Mouse (Mus musculus) testis, adult 2 months (tissue): ENCODE data around the gene B4galnt2. TPM values are rescaled to one million over a fixed set of nuclear protein-coding genes. Genes with fewer than 3 reads are reported as not detected.

Experiments
- H3K27ac ChIP-seq: fragments of 200-500 bp; 2 replicates; pipeline ENCODE4 v1.5.1; 2012; ENCODE audit warnings: low read depth, low read length; ENCODE audit not compliant: control insufficient read depth, insufficient read depth
- H3K27me3 ChIP-seq: fragments of 200-500 bp; 2 replicates; pipeline ENCODE4 v1.6.1; 2012; ENCODE audit warnings: mild to moderate bottlenecking, low read length, moderate library complexity; ENCODE audit not compliant: control insufficient read depth, insufficient read depth
- H3K36me3 ChIP-seq: fragments of 200-500 bp; 2 replicates; pipeline ENCODE4 v1.6.1; 2012; ENCODE audit warnings: mild to moderate bottlenecking, low read length; ENCODE audit not compliant: control insufficient read depth, insufficient read depth
- H3K4me1 ChIP-seq: fragments of 200-500 bp; 2 replicates; pipeline ENCODE4 v1.6.1; 2012; ENCODE audit warnings: low read length; ENCODE audit not compliant: control insufficient read depth, insufficient read depth
- H3K4me3 ChIP-seq: fragments of 200-500 bp; 2 replicates; pipeline ENCODE4 v1.5.1; 2012; ENCODE audit warnings: low read depth, mild to moderate bottlenecking, low read length, moderate library complexity, mixed read lengths; ENCODE audit not compliant: control insufficient read depth
- CTCF ChIP-seq: fragments of 200-500 bp; IDR thresholded peaks from 2 replicates; pipeline ENCODE4 v1.5.1; 2012; ENCODE audit warnings: low read depth, mild to moderate bottlenecking, inconsistent platforms, low read length, moderate library complexity; ENCODE audit not compliant: control insufficient read depth, insufficient read depth, insufficient replicate concordance
- POLR2A ChIP-seq: fragments of 200-500 bp; IDR thresholded peaks from 2 replicates; pipeline ENCODE4 v1.6.1; 2012; ENCODE audit warnings: low read depth, mild to moderate bottlenecking, inconsistent platforms, low read length, moderate library complexity; ENCODE audit not compliant: control insufficient read depth
- polyA plus RNA-seq: library from polyadenylated mRNA; depleted of rRNA; stranded (reverse); fragments of >200 nt; gene quantifications from 2 replicates; pipeline ENCODE4 v1.2.3, GENCODE M21; 2012; rRNA removed

B4galnt2 gene
- polyA plus RNA-seq, 1 experiment: 0.35 TPM

DNA sequence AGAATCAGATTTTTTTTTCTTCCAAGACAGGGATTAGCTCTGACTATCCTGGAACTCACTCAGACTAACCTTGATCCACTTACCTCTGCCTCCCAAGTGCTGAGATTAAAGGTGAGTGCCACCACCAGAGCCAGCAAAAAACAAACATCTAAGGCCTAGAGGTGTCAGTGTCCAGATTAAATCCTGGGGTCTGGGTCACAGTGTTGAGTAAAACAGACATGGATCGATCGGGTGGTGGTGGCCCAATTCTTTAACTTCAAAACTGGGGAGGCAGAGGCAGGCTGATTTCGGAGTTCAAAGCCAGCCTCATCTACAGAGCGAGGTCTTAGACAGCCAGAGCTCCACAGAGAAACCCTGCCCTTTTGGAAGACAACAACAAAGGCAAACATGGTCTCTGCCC is 92.3 kb downstream of the B4galnt2 start:
- TF ChIP-seq CTCF (no peak), POLR2A (no peak)
- Histone ChIP-seq H3K27ac (no peak overlapping the region), H3K36me3 (no peaks in the 10 kb centered on the region), H3K4me1 (peaks cover 11% of the 10 kb centered on the region), H3K27me3 (no peaks in the 10 kb centered on the region; the same call in 1 of the 2 replicates), H3K4me3 (peak overlapping the region; percentile 61; the same call in 1 of the 2 replicates)

- H3K27me3 ChIP-seq: no peaks in the 10 kb centered on the region; the same call in 1 of the 2 replicates
- H3K4me3 ChIP-seq: no peak overlapping the region
- TF ChIP-seq CTCF (no peak), POLR2A (no peak)
- peaks cover 11% of the 10 kb centered on the region for H3K4me1 ChIP-seq
- H3K27ac ChIP-seq: no peak overlapping the region
- H3K36me3 ChIP-seq: no peaks in the 10 kb centered on the region
Observed at GRCm38 (mm10) chr11:95821511-95821910, 93.2 kb downstream of the B4galnt2 start.

GRCm38 (mm10) chr11:95819138-95819537 is 95.6 kb downstream of the B4galnt2 start:
- Histone ChIP-seq H3K4me3 (no peak overlapping the region), H3K36me3 (no peaks in the 10 kb centered on the region), H3K27me3 (no peaks in the 10 kb centered on the region), H3K4me1 (peaks cover 4% of the 10 kb centered on the region), H3K27ac (no peak overlapping the region)
- TF ChIP-seq POLR2A (no peak), CTCF (no peak)

Other genes with a start within 250 kb of the B4galnt2 start
- 19.3 and 21.5 TPM in 2 replicates for gene Phb, start 247.9 kb downstream of the B4galnt2 start, polyA plus RNA-seq
- gene Zfp652, start 202.2 kb downstream of the B4galnt2 start, polyA plus RNA-seq: 11.2 and 11.8 TPM in 2 replicates
- gene B130006D01Rik, start 191.3 kb downstream of the B4galnt2 start, polyA plus RNA-seq: 0.08 and 0.09 TPM in 2 replicates
- 371 and 441 TPM in 2 replicates for gene Phospho1, start 90.4 kb downstream of the B4galnt2 start, polyA plus RNA-seq
- 0.41 and 0.49 TPM in 2 replicates for gene Gngt2, start 77.7 kb downstream of the B4galnt2 start, polyA plus RNA-seq
- gene Abi3, start 72.4 kb downstream of the B4galnt2 start, polyA plus RNA-seq: 0.58 and 0.93 TPM in 2 replicates
- gene Igf2bp1, start 91.0 kb upstream of the B4galnt2 start, polyA plus RNA-seq: 6.5 and 8.1 TPM in 2 replicates
- gene Gip, start 109.7 kb upstream of the B4galnt2 start, polyA plus RNA-seq: 2.2 and 2.6 TPM in 2 replicates
- gene Snf8, start 120.0 kb upstream of the B4galnt2 start, polyA plus RNA-seq: 51.8 and 56.4 TPM in 2 replicates
- 19.1 and 21.2 TPM in 2 replicates for gene Ube2z, start 150.5 kb upstream of the B4galnt2 start, polyA plus RNA-seq
- 234 and 248 TPM in 2 replicates for gene Atp5g1, start 160.8 kb upstream of the B4galnt2 start, polyA plus RNA-seq
- gene Calcoco2, start 197.1 kb upstream of the B4galnt2 start, polyA plus RNA-seq: 0.08 and 0.15 TPM in 2 replicates
- gene Ttll6, start 218.9 kb upstream of the B4galnt2 start, polyA plus RNA-seq: 90.4 and 94.5 TPM in 2 replicates